Mouse (Mus musculus) C2C12 (cell line): ENCODE data around the gene Wipi2.

Experiments
- CEBPB ChIP-seq: IDR thresholded peaks from one replicate; pipeline ENCODE4 v1.6.1; 2011; ENCODE audit warnings: low read depth, mild to moderate bottlenecking, control low read depth, moderate library complexity
- CTCF ChIP-seq: IDR thresholded peaks from one replicate; pipeline ENCODE4 v1.5.1; 2011; ENCODE audit not compliant: control insufficient read depth, insufficient read depth, insufficient read length
- MAX ChIP-seq: IDR thresholded peaks from one replicate; pipeline ENCODE4 v1.6.1; 2011; ENCODE audit warnings: mild to moderate bottlenecking, control low read depth
- USF1 ChIP-seq: IDR thresholded peaks from one replicate; pipeline ENCODE4 v1.6.1; 2011; ENCODE audit warnings: low read depth, mild to moderate bottlenecking, control low read depth, moderate library complexity

GRCm38 (mm10) chr5:142608989-142609325 is 18.5 kb upstream of the Wipi2 start:
- TF ChIP-seq CTCF: no peak
- TF ChIP-seq MAX: no peak
- TF ChIP-seq CEBPB: no peak
- TF ChIP-seq USF1: no peak
